Mouse (Mus musculus) gastrocnemius, adult 18-20 months (tissue): Measurements from ENCODE around the gene Rgma. TPM values are rescaled to one million over a fixed set of nuclear protein-coding genes. Genes with fewer than 3 reads are reported as not detected.

Source experiments
- DNase-seq: peaks from one replicate; pipeline ENCODE4 v3.0.0; 2021; ENCODE audit warnings: low spot score
- total RNA-seq, 2 experiments: library from RNA; stranded (reverse); gene quantifications; 2 replicates each; pipeline ENCODE4 v1.2.3; 2021

The Rgma gene
- total RNA-seq, 2 experiments from 2014 or later = 42.0 to 54.6 TPM

DNA sequence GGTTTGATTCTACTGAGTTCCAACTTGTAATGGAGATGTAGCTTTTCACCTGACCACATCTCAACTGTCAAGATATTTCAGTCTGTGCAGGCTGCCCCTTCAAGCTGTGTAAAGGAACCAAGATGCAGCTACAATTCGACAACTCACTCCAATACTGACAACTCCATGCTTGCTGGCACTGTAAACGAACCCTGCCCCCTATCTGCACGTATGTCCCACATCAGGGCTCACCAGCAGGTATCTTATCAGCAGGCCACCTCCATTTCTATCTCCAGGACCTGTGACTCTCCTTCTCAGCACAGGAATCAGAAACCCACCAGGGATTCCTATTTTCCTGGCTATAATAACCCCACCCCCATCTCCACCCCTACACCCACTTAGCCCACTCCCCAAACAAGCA, 53.2 kb downstream of the Rgma start:
- no peak for DNase-seq

DNA sequence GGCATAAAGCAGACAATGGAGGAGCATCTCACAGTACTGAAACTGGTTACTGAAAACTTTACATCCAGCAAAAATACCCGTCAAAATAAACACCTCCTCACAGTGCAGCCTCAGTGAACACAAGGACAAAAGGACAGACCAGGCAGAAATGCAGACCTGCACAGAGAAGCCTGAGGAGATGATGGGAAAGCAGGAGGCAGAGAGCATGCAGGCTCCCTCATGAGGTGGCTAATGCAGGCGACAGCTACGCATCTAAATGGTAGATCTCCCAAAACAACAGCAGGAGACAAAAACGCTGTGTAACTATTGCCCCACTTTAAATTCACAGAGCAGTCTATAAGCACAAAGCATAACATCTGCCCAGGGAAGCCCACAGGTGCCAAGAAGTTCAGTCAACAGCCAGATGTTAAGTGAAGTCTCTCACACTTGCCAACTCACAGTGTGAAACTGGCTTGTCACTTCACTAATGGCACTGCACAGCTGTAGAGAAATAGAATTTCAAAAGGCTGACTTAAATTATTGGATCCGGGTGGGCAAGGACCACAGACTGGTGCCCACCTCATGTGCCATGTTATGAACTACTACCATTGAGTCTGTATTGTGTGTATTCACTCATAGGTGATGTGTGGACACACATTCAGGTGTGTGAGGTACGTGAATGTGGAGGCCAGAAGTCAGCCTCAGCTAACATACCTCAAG, 58.5 kb downstream of the Rgma start:
- DNase-seq = no peak

DNA sequence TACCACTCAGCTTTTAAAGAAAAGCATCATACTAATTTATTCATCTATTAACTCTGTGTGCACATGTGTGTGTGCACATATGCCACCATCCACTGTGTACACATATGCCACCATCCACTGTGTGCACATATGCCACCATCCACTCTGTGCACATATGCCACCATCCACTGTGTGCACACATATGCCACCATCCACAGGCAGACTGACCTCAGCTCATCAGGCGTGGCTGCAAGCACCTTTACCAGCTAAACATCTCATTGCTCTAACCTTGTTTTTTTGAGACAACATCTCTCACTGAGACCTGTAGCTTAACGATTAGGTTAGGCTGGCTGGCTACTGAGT, 59.0 kb downstream of the Rgma start:
- DNase-seq = no peak

DNA sequence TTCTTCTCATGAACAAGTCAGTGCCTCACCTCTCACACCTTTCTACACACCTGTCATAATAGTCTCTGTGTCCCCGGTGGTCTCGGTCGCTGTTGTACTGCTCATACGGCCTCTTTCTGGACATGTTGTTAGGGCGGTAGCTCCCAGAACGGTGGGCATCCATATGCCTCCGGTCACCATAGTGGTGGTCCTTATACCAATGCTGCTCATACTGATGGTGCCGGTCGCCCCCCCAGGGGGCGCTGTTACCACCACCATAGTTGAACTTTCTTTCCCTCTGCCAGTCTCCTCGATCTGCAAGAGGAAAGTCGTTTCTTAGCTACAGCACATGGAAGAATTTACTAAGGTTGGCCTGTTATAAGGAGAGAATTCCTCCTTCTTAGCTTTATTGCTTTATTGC, 60.4 kb downstream of the Rgma start:
- no peak for DNase-seq

DNA sequence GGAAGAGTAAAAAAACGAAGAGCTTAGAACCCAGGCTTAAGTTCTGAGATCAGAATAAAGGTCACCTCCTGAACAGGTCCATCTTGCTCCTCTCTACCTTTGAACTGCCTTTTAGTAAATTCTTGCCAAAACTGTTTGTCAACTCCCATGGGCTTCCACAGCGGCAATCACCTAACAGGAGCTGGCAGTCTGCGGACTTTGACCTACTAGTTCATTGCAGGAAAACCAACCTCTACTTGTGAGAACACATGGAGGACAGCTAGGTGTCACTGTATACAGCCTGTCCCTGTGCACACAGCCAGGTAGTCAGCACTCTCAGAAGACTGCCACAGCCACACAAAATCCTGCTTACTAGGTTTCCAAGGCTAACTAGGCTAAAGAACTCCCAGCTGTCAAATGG, 66.5 kb downstream of the Rgma start:
- DNase-seq = no peak

DNA sequence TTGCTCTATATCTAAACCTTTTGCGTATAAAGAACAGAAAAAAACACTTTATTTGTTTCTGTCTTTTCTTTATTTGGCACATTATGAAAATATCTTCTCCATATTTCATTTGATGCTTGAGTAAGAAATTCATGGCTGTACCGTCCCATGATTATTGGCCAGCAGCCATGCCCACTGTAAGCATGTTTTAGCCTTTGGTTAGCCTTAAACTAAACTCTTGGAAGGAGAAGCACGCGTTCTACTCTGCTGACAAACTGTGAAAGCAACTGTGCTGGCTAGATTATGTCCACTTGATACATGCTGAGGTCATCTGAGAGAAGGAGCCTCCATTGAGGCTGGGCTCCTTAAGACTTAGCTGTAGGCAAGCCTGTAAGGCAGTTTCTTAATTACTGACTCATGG, 66.9 kb downstream of the Rgma start:
- no peak for DNase-seq

DNA sequence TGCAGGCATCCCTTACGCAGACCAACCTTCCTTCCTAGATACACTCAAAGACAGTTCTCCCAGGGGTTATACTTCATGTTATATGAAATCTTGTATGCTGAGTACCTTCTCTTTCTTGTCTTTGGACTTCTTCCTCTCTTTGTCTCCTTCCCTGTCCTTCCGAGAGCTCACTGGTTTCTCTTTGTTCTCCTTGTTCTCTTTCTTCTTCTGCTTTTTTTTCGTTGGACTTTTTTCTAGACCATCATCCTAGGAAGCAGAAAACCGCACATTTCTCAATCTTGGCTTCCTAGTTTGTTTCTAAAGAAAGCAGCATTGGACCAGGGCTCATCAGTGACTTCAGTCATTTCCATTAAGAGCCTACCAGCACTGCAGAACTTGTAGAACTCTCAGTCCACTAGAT, 76.3 kb downstream of the Rgma start:
- no peak for DNase-seq

DNA sequence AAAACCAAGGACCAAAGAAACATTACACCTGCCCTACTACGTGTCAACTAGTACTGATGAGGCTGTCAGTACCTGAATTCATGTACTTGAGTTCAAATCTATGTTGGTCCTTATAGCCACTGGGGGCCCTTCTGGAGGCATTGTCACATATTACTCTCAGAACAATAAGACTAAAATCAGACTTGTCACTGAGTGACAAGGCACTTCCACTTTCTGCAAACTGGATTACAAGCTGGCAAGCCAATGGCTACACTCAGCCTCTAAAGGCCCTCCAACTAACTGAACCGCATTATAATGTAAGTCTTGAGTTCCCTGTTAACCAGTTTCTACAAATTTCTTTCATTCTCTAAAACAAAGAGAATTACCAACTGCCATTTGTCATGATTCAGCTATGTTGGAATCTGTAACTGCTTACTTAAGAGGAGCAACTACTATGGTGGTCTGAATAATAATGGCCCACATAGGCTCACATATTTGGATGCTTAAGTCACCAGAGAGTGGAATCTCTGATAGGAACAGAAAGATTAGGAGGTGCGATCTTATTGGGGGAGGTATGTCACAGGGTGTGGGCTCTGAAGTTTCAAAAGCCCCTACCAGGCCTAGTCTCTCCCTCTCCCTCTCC, 77.0 kb downstream of the Rgma start:
- DNase-seq = no peak

DNA sequence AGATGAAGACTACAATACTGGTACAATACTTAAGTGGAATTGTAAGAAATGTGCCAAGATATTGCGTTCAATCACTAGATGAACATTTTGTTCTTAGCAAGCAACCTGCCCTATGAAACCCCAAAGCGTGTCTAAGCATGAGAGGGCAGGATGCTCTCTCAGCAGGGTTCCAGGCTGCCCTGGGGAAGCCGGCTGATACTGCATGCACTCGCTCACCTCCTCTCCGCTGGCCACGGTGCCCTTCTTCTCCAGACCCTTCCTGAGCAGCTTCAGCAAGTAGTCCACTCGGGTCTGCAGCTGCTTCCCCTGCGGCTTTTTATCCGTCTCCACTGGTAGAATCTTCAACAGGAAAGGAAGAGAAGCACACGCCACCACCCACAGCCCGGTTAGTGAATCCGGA, 78.8 kb downstream of the Rgma start:
- no peak for DNase-seq

DNA sequence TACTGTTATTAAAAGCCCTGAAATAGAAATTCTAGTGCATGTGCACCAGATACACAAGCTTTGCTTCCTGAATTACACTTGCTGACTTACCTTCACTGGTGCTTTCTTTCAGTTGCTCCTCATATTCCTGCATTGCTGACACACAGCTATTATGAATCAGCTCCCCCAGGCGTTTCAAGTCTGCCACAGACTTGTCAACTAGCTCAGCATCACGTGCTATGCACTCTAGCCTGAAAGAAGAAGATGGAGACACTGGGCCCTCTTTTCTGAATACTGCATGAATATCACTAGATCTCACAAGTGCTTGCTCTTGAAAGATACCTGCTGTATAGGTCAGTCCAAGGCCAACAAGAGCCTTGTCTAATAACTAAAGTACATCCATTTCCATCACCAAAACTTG, 88.2 kb downstream of the Rgma start:
- no peak for DNase-seq

DNA sequence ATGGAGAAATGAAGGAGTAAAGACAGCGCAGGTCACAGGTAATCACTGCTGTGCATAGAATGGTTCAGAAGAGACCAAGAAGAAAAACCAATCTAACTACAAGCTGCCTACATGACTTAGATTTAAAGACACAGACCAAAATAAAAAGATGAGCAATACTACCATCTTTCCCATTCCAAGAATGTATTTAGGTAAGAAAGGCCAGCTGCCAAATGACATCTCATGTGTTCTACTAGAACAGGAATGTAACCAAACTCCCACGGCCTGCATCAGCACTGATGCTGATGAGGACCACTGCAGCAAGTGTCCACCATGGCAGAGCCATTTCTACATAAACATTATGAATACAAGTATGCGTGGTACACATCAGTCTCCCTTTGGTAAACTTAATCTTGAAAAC, 92.4 kb downstream of the Rgma start:
- DNase-seq = no peak

Other genes with a start within 250 kb of the Rgma start
- gene Chd2, start 166.3 kb downstream of the Rgma start, total RNA-seq = 10 to 100 TPM; 29.8 to 39.6 TPM